Mouse (Mus musculus): ENCODE measurements at regions not wholly inside any gene's neighbourhood (a gene's known extent, or its start where the extent isn't known, plus 50 kb on each side); places are given as distances from the start of the nearest gene placed in this dataset.

DNA sequence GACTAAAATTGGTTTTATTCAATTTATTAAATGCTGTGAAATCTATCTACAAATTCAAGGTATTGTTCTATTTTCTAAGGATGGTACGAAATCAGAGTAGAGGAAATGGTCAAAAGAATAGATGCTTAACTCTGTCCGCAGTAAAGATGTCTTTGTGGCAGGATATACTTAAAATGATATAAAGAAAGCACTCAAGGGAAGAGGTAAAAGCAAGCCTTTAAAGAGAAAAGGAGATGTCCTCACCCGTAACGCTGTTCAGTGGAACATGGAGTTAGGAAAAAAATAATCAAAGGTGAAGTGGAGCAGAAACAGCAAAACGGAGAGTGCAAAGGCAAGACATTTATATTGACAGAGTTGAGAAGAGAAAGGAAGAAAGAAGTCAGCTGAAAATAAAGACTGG, 226.0 kb upstream of the Robo2 start:
- no peak for ATAC-seq (replicated peaks; ENCODE audit: low FRiP score, low TSS enrichment, poor library complexity, severe bottlenecking)

GRCm38 (mm10) chr16:74625783-74626182, 214.2 kb upstream of the Robo2 start:
- ATAC-seq (replicated peaks; ENCODE audit: low FRiP score, low TSS enrichment, poor library complexity, severe bottlenecking), result no peak

- ATAC-seq (replicated peaks; ENCODE audit: low FRiP score, low TSS enrichment, poor library complexity, severe bottlenecking), result no peak
These were observed 200.4 kb upstream of the Robo2 start for GRCm38 (mm10) chr16:74612072-74612471.

GRCm38 (mm10) chr16:74609564-74609963, 197.9 kb upstream of the Robo2 start:
- ATAC-seq (replicated peaks; ENCODE audit: low FRiP score, low TSS enrichment, poor library complexity, severe bottlenecking), result no peak

- no peak for ATAC-seq (replicated peaks; ENCODE audit: low FRiP score, low TSS enrichment, poor library complexity, severe bottlenecking)
These were observed 186.7 kb upstream of the Robo2 start for GRCm38 (mm10) chr16:74598361-74598760.

GRCm38 (mm10) chr16:74597735-74598340, 186.2 kb upstream of the Robo2 start:
- no peak for ATAC-seq (replicated peaks; ENCODE audit: low FRiP score, low TSS enrichment, poor library complexity, severe bottlenecking)

- ATAC-seq (replicated peaks; ENCODE audit: low FRiP score, low TSS enrichment, poor library complexity, severe bottlenecking), result no peak
These were observed 180.3 kb upstream of the Robo2 start for GRCm38 (mm10) chr16:74591896-74592295.

DNA sequence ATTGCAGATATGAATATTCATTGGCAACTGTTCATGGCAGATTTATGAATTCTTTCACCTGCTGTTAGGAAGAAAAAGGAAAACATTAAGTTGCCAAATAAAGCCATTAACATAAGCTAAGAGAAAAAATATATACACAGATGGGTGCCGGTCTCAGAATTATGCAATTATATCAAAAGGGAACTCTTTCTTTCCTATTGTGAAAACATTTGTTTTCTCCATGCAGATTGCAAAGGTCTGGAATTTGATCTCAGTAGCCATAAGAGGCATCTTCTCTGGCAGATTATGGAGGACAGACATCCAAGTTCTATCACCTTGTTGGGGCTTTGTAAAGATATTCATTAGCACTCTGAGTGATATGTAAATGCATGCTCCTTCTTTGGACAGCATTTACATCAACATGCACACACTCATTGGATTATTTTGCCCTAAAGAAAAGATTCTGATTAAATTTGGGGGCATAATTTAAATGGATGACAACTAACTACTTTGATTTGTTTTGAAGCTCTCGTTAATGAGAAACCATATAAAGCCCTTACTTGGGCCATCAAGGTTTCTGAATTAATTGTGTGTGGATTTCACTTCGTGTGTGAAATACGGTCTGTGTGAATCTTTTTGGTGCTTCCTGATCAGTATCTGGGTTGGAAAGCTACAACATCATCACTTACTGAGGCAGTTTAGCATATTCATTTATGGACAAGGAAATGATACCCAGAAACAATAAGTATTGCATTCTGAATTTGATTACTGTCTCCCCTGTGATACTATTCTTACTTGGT, 171.2 kb upstream of the Robo2 start:
- no peak for ATAC-seq (replicated peaks; ENCODE audit: low FRiP score, low TSS enrichment, poor library complexity, severe bottlenecking)

DNA sequence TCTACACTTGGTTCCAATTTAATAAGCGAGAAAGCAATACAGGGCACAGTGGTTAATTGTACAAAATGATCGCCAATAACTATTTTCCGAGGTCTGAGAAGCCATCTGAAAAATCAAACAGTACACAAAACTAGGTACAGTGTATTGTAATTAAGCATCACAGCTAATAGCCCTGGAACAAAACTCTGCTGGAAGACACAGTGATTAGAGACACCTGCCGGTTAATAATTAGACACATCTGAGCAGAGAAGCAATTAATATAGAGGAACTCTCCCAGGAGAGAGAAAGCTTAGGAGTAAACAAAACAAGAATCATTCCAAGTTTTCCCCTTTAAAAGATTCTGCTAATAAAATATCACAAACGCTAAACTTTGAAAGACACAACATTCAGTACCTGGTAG, 136.7 kb upstream of the Robo2 start:
- no peak for ATAC-seq (replicated peaks; ENCODE audit: low FRiP score, low TSS enrichment, poor library complexity, severe bottlenecking)

DNA sequence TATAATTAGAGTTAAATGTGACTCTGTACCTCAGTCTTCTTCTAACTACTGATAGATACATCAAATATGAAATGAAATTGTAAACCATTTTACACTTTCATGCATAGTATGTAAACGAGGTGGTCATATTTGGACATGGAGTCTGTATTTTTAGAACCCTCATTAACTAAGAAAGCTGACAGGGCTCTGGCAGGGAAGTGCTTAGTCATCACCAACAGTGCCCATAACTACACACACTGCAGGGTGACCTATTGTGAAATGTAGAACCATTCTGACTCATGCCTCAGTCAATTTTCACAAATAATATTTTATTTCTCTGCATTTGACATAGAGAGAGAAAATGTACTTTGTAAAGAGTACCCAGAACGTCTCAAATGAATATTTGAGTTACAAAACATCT, 118.9 kb upstream of the Robo2 start:
- ATAC-seq (replicated peaks; ENCODE audit: low FRiP score, low TSS enrichment, poor library complexity, severe bottlenecking), result no peak

DNA sequence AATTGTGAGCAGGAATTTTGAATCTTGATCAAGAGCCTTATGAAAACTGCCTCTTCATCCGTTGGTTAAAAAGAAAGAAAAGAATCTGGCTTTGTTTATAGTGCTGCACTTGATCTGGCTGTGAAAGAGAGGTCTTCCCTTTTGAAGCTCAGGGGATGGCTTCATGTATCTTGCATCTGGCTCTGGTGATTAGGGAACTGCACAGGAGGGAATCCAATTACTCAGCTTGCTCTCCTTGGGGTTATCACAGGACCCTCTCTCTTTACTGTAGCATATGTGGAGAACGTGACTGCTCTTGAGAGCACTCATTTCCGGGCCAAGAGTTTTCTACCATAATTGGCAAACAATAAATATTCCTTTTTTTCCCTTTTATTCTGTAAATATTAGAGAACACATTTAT, 116.6 kb upstream of the Robo2 start:
- ATAC-seq (replicated peaks; ENCODE audit: low FRiP score, low TSS enrichment, poor library complexity, severe bottlenecking), result no peak

- ATAC-seq (replicated peaks; ENCODE audit: low FRiP score, low TSS enrichment, poor library complexity, severe bottlenecking), result no peak
These were observed 114.9 kb upstream of the Robo2 start for GRCm38 (mm10) chr16:74526521-74526920.

GRCm38 (mm10) chr16:74520501-74520900, 108.9 kb upstream of the Robo2 start:
- no peak for ATAC-seq (replicated peaks; ENCODE audit: low FRiP score, low TSS enrichment, poor library complexity, severe bottlenecking)

GRCm38 (mm10) chr16:74517888-74518287, 106.3 kb upstream of the Robo2 start:
- ATAC-seq (replicated peaks; ENCODE audit: low FRiP score, low TSS enrichment, poor library complexity, severe bottlenecking), result no peak

- ATAC-seq (replicated peaks; ENCODE audit: low FRiP score, low TSS enrichment, poor library complexity, severe bottlenecking), result no peak
These were observed 105.7 kb upstream of the Robo2 start for GRCm38 (mm10) chr16:74517374-74517773.

DNA sequence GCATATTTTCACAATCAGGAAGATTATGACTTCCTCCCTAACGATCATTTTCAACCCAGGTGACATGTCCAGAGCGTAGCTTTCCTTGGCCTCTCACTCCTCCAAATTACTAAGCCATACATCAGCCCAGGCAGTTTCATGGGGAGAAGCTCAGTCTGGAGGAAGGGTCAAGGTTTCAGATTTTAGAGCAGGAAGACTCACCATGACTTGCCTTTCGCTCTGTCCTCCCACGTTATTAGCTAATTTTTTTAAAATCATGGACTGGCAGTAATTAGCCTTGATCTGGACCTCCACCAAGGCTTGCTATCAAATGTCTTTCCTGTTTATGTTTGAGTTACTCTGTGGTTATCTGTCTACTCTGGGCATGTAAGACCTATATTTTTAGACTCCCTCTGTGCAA, 102.9 kb upstream of the Robo2 start:
- no peak for ATAC-seq (replicated peaks; ENCODE audit: low FRiP score, low TSS enrichment, poor library complexity, severe bottlenecking)

- ATAC-seq (replicated peaks; ENCODE audit: low FRiP score, low TSS enrichment, poor library complexity, severe bottlenecking), result no peak
These were observed 98.8 kb upstream of the Robo2 start for GRCm38 (mm10) chr16:74510383-74510782.

DNA sequence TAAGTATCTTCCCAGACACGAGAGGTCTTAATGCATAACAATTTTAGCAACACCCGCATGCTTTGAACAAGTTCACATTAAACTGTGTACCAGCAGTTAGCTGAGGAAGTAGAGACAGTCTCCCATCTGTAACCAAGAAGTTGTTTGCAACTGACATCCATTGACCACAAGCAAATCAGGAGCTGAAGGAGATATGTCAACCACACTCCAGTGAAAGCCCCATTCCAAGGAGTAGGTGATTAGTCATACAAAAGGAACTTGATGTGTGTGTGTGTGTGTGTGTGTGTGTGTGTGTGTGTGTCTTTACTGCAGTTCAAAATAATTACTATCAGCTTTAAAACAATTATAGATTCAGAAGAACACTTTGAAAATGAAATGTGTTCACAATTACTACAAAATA, 97.9 kb upstream of the Robo2 start:
- ATAC-seq (replicated peaks; ENCODE audit: low FRiP score, low TSS enrichment, poor library complexity, severe bottlenecking), result no peak

DNA sequence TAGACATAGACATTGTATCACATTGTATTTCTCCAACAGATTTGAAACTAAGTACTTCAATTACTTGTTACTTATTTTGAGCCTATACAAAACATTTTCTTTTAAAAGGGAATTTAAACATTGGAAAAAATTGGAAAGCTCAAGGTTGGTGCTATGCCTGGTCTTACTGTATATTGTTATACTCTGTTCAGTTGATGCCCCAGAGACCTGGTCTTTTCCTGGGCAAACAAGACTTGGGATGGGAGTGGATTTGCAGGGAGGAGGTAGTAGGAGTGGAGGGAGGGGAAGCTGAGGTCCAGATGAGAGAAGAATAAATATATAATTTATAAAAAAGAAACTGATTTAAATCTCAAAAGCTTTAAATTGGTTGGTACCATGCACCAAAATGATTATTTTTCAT, 95.1 kb upstream of the Robo2 start:
- no peak for ATAC-seq (replicated peaks; ENCODE audit: low FRiP score, low TSS enrichment, poor library complexity, severe bottlenecking)

- ATAC-seq (replicated peaks; ENCODE audit: low FRiP score, low TSS enrichment, poor library complexity, severe bottlenecking), result no peak
These were observed 94.6 kb upstream of the Robo2 start for GRCm38 (mm10) chr16:74506173-74506709.

GRCm38 (mm10) chr16:74504426-74504825, 92.8 kb upstream of the Robo2 start:
- no peak for ATAC-seq (replicated peaks; ENCODE audit: low FRiP score, low TSS enrichment, poor library complexity, severe bottlenecking)

All from megakaryocyte-erythroid progenitor cell, adult 5-6 weeks (primary cell).